Mouse (Mus musculus): ENCODE data around the gene Prr36.

GRCm38 (mm10) chr8:4212809-4213209 lies 4.5 kb downstream of the Prr36 start:
- TF ChIP-seq TAL1 (IDR thresholded peaks at IDR 0.05; ENCODE audit: low read length) (no peak), GATA1 (IDR thresholded peaks at IDR 0.05; ENCODE audit: low read length) (no peak)
